Mouse (Mus musculus): ENCODE results near the gene Defb36.

Defb36 gene

DNA sequence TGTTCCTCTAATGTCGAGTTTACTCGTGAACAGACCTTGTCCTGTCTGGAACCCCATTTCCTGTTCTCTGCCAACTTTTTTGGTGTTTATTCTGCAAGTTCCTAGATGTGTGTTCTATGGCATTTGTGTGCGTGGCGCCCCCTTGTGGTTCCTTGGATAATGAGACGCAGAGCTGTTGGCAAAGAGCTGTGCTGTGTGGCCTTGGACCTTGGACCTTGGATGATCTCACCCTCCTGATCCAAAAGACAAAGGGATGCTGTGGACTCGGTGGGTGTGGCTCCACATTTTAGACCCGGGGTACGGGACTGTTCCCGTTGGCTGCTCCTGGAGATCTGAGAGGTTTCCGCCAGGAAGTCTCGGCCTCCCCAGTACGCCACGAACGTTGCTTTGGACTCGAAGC is at the start of gene Defb36:
Gene Defb36 (plus strand): TSS at position 271 of the 400 bp plus-strand sequence.
- no peak for DNase-seq (ENCODE audit: extremely low spot score)

DNA sequence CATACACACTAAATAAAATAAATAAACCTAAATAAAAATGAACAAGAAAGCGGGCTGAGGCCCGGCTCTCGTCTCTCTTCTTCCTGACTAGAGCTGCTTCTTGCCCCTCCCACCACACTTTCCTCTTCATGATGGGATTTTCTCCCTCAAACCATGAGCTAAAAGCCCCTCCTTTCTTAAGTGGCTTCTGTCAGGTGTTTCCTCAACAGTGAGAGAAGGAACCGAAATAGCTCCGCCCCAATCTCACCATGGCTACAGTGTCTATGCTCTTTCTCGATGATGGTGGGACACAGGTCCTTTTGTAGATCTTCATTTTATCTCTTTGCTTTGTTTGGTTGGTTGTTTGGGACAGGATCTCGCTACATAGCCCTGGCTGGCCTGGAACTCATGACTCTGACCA is 47.5 kb upstream of the Defb36 start:
- no peak for DNase-seq (ENCODE audit: extremely low spot score)

DNA sequence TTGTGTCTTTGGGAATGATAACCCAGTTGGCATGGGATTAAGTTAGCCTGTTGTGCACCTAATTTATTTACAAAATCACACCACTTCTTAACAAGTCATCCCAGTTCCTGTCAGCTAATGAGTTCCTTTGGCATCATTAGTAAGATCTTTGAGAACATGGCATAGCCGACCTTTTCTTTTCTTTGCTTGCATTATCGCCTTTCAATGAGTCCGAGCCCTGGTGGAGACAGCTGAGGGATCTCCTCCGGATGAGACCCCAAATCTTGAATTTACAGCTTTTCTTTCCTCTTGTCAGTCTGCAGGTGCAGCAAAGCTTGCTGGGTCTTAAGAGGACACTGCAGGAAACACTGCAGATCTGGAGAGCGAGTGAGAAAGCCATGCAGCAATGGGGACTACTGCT is 35.1 kb upstream of the Defb36 start, which contains the start of gene Gm17416:
Gene Gm17416 (plus strand): TSS at position 301 of the 400 bp plus-strand sequence.
- DNase-seq (ENCODE audit: extremely low spot score): no peak

DNA sequence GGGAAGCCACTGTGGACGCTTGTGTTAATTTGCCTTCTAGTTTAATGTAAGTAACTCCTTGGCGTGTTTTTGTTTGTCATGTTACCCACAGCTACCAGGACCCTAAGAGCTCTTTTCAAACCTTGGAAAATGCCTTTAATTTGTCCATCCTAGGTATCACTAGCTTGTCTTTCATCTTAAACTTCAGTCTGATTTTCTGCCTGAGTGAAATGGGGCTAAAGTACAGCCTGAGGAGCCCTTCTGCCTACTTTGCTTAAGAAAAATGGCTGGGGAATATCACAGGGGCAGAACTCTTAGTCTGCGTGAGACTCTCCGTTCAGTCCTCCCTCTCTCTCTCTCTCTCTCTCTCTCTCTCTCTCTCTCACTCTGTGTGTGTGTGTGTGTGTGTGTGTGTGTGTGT is 34.2 kb upstream of the Defb36 start:
- DNase-seq (ENCODE audit: extremely low spot score): no peak

DNA sequence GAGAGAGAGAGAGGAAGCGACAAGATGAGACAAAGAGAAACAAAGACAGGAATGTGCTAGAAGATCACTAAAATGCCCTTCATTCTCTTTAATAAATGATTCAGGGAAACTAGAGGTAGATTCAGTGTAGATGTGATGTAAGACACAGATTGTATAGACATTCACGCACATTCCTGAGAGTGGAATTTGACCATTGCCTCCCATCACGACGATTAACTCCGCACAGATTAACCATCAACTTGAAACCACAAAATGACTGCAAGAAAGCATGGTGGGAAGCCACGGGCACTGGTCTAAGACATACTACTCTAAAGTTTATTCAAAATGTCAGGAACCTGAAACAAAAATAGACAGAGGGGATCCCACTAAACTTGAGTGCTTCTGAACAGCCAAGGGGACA is 33.8 kb upstream of the Defb36 start:
- DNase-seq (ENCODE audit: extremely low spot score): no peak

DNA sequence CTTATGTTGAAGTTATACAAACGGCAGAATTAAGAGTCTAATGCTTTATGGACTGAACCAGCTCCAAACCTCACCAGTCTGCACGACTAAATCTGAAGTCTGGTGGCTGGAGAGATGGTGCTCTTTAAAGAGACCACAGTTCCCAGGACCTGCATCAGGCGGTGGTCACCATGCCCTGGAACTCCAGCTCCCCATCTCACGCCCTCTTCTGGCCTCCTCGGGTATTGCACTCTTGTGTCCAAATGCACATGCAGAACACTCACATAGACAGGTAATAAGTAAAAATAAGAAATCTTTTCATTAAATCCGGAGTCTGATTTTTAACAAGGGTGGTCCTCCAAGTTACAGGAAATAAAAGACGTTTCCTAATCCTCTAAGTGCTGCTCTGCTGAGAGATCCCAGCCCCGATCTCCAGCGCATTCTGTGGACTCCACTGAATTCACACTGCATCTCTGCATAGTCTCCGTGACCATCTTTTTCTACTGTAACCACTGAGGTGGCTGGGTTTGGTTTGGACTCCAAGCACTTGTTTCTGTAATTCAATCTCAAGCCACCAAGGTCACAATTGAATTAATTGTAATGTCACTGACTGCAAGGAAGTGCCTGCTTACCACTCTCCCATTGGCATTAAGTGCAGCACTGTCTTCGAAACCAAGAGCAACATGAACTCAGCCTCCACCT is 31.9 kb upstream of the Defb36 start, which contains the start of gene Defb21:
Gene Defb21 (plus strand): TSS at position 631 of the 681 bp plus-strand sequence.
- DNase-seq (ENCODE audit: extremely low spot score): no peak

DNA sequence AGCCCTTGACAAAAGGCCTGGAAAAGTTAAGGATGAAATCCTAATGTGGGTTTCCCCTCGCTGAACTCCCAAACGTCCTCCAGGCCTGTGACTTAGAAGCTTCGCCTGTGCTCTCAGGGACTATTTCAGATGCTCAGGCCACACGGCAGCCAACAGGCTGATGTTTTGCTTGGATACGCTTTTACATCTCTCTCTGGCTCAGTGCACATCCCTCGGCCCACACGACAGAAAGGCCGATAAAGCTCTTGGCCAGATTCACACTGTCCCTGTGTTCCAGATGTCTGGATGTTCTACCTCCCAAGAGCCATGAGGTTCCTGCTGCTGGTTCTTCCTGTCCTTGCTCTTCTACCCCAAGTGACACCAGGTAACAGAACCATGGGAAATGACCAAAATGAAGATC is 30.6 kb upstream of the Defb36 start:
- DNase-seq (ENCODE audit: extremely low spot score): no peak

DNA sequence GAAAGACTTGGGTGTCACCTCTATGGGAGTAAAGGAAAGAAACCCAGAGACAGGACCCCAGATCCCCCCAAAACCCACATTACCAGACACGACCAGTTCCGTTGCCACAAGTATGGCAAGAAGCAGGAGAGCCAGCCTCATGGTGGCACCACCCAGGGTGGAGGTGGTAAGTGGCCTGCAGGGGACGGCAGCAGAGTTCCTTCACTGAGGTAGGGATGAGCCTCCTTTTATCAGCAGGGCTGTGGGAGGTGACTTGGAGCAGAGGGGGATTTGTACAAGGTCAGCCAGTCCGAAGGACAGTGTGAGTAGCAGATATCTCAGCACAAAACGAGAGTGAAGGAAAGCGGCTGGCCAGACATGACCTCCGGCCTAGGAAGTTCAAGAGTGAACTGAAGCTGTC is 24.0 kb upstream of the Defb36 start, which contains the start of gene Defb19:
Gene Defb19 (minus strand): TSS at position 206 of the 400 bp plus-strand sequence.
- DNase-seq (ENCODE audit: extremely low spot score): no peak

DNA sequence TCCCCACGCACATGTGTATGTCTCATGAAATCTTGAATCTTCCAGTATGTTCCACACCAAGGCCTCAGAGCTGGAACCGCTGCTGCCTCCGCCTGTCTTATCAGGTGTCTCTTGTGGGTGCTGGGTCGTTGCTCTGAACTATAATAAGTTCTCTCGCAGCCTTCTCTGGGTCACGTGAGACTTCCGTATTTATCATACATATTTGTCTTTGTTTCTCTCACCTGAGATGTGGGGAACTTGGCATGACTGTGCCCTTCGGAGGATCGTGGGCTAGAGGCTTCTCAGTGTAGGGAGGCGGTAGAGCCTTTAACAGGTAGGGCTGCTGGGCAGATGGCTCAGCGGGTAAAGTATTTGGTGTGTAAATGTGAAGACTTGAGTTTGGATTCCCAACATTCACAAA is 23.5 kb upstream of the Defb36 start:
- no peak for DNase-seq (ENCODE audit: extremely low spot score)

DNA sequence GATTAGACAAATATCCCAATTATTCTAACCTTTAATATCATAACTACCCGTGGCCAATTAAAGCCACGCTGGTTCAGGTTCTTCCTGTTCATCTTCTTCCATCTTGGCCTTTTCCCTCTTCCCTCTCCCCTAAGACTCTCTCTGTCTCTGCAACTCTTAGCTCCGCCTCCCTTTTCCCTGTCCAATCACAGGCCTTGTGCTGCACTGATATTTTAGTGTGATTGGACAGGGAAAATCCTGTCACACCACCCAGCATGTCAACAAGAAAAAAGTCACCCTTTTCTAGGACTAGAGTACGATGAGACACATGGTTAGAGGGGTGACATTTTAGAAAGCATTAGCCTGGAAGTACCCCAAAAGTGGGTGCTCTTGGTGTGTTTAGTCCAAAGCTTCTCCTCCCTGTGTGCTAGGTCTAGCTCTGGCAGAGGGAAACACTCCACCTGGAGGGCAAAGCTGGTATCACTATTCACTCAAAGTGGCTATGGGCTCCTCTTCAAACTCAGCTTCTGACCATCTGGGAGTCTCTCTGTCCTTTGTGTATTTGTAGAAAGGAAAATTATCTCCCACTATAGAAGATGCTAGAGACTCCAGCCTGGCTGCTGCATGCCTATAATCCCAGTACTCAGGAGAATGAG is 17.1 kb upstream of the Defb36 start:
- DNase-seq (ENCODE audit: extremely low spot score): peak; percentile 32

DNA sequence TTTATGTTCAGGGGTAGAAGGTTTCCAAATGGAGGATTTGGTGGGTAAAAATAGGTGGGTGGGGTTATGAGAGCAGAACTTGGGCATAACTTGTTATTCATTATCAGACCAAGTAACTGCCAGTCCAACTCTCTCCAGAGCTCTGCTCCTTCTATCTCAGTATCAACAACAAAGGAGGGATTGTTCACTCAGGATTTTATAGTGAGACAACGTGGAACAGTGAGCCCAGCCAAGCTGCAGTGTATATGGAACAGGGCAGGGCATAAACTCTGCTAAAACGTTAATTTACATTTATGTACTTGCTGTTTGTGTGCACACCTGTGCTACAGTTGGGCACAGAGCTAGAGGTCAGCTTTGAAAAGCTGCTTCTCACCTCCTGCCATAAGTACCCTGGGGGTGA is 15.7 kb upstream of the Defb36 start:
- DNase-seq (ENCODE audit: extremely low spot score): no peak

DNA sequence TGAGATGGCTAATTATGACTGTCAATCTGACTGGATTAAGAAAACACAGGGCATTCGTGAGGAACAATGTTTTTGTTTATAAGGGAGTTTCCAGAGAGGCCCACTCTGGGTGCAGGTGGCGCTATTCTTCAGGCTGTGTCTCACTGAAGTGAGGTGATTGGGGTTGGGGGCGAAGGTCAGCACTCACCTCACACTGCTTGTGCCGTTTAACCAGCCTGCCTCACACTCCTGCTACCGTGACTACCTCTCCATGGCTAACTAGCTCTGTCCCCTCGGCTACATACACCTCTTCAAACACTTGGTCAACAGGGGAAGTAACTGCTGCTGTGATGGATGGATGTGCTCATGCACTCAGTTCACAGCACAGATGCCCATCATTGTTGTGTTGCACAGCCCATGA is 15.1 kb upstream of the Defb36 start:
- no peak for DNase-seq (ENCODE audit: extremely low spot score)

DNA sequence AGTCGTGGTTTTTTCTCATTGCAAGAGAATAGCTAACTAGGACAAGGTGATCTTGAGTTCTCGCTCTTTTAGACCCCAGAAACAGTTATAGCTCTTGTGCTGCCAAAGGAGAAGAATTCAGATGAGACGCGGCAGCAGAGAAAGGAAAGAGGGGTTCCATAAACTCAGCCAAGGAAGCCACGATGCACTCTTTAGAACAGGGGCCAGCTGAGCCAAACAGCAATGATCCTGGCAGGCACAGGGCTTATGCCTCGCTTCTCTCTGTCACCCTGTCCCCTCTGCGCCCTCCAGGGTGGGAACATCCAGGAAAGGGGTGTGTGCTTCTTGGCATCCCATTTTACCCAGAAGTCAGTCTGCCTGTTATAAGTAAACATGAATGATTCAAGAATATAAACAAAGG is 4.8 kb upstream of the Defb36 start, which contains the start of gene Defb45:
Gene Defb45 (minus strand): TSS at position 101 of the 400 bp plus-strand sequence.
- DNase-seq (ENCODE audit: extremely low spot score): no peak

DNA sequence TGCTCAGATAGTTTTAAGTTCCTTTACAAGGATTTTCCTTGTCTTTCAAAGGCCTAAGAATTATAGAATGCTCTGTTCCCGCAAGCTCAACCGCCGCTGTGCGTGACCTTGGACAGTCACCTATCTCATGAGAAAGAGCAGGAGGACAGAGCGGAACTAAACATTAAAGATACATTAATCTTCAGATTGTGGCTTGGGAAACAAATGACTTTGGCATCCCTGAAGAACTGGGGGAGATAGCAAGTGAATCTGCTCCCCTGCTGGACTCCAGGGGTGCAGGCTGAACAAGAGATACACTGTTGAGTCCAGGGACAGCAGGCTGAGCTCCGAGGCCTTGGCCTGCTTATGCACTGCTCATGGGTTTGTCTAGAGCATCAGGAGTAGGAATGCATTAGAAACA is 4.1 kb upstream of the Defb36 start:
- no peak for DNase-seq (ENCODE audit: extremely low spot score)

DNA sequence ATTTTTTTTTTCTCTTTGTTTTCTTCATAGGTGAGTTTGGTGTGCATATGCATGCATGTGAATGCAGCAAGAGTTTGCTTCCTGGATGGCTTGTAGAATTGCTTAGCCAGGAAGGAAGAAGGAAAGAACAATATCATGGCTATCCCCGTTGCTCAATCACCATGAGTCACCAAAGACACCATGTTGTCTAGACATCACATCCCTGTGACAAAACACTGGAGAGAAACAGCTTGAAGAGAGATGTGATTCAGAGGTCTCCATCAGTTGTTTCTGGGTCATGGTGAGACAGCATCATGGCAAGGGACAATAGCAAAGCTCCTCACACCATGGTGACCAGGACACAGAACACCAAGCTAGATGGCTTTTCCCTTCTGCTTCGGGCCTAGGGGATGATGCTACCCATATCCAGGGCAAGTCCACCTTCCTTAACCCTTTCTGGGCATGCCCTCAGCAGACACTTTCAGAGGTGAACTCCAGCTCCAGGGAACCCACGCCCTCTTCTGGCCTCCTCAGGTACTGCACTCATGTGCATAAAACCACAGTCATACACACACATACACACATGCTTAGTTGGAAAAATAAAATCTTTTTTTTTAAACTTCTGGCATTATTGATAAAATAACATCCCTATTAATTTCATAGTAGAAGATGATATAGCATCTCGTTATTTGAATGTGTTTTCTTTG is 2.7 kb upstream of the Defb36 start:
- no peak for DNase-seq (ENCODE audit: extremely low spot score)

DNA sequence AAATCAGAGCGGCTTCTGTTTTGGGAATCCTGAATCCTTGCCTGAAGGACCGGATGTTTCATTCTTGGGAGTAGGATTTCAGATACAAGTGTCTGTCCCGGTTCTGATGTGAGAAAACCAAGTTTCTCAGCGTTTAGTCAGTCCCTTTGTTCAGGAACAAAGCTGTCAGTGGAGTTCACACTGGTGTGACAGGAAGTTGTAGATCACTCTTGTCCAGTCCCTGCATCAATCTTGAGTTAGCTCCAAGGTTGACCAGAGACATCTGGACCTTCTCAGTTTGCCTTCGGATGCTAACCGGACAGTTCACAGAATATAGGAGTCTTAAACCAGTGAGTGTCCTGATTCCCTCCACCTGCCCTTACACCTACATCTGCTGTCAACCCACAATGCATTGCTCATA is 3.6 kb downstream of the Defb36 start:
- DNase-seq (ENCODE audit: extremely low spot score): no peak

DNA sequence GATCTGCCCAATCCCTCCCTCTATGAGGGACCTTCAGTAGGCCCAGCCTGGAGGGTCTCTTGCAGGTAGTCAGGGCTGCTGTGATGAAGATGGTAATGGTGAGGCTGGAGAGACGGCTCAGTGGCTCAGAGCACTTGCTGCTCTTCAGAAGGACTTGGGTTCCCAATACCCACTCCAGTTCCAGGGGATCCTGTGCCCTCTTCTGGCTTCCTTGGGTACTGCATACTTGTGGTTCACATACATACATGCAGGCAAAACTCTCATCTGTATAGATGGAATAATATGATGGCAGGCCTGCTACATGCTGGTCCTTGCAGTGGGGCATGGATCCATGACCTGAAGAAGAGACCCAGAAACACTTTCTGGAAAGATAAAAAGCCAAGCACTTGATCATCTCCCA is 4.6 kb downstream of the Defb36 start:
- no peak for DNase-seq (ENCODE audit: extremely low spot score)

DNA sequence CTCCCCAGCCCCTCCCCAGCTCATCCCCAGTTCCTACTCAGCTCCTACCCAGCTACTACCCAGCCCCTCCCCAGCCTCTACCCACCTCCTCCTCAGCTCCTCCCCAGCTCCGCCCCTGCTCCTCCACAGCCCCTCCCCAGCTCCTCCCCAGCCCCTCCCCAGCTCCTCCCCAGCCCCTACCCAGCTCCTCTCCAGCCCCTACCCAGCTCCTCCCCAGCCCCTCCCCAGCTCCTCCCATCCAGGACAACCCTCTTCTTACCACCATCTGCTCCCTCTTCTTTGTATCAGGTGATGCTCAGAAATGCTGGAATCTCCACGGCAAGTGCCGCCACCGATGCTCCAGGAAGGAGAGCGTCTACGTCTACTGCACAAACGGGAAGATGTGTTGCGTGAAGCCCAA is 8.1 kb downstream of the Defb36 start:
- peak; percentile 56 for DNase-seq (ENCODE audit: extremely low spot score)

DNA sequence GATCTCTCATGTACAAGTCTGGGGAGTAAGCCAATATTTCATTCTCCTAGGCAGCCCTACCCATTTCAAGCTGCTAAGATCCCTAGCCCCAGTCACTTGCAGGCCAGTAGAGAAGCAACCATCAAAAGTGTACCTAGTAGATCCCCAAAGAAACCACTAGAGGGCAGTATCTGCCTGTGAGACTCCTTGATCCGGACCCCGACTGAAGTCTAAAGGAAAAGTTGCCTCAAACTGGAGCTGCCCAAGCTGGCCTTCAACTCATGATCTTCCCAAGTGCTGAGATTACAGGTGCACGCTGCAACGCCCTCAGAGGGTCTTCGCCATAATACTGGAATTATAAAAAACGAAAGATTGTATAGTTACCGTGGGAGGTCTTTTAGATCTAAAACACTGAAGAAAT is 11.4 kb downstream of the Defb36 start:
- peak; percentile 76 for DNase-seq (ENCODE audit: extremely low spot score)

DNA sequence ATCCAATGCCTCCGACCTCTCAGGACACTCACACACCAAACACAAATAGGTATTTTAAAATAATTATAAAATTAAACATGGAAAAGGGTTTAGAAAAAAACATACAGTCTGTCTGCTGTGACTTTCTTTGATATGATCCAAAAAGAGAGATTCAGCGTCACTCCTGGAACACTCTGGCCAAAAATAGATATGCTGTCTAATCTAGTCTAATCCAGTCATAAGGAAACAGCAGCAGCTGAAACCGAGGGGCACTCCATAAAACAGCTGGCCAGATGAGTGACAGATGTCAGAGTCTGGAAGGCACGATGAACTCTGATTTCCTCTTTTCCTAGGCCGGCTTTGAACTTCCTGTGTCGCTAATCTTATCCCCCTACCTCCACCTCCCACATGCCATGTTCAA is 12.3 kb downstream of the Defb36 start:
- no peak for DNase-seq (ENCODE audit: extremely low spot score)

DNA sequence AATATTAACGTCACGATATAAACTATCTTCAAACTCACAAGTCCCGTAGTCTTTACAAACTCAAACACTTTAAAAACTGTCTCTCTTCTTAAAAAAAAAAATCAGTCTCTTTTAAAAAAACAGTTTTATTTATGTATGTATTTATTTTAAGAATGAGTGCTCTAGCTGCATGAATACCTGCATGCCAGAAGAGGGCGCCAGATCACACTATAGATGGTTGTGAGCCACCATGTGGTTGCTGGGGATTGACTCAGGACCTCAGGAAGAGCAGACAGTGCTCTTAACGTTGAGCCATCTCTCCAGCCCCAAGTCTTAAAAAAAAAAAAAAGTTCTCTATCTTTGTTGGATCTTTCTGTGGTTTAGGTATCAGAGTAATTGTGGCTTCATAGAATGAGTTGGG is 13.2 kb downstream of the Defb36 start:
- no peak for DNase-seq (ENCODE audit: extremely low spot score)

DNA sequence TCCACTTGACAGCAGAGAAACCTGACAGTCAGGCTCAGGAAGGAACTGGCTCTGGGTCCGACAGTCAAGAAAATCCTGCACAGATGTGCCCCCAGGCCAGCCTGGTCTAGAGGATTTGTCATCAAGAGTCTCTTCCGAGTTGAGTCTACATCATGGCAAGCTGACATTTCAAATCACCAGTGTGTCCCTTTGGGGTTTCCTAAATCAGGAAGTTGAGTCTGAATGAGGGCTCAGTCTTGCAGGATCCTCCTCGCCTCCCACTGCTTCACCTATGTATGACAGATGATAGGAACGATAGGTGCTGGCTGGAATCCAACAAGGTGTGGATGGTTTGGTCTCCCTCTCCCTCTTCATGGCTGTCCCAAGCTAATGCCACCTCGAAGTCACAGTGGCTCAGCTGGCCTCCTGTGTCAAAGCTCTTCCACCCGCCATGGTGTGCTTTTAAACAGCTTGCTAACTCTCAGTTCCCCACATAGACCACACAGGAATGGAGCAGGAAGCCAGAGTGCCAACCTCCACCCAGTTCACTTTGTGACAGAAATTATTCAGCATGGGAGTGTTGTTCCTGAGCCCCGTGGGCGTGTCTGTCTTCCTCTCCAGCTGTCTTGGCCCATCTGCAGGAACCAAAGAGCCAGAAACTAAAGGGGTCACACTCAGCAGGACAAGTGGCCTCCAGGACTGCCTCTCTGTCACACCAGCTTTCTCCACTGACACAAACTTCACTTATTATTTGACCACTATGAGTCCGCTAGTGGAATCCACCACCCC is 16.4 kb downstream of the Defb36 start:
- no peak for DNase-seq (ENCODE audit: extremely low spot score)
